Mouse (Mus musculus) MEL (cell line): ENCODE data around the gene Tle4. TPM values are rescaled to one million over a fixed set of nuclear protein-coding genes. Genes with fewer than 3 reads are reported as not detected.

Source experiments
- DNase-seq: peaks from one replicate; pipeline ENCODE4 v3.0.0; 2011; ENCODE audit warnings: low read depth, low spot score
- H3K27ac ChIP-seq: 2 replicates; pipeline ENCODE4 v1.5.1; 2012; ENCODE audit warnings: low read depth, mild to moderate bottlenecking, control low read depth, low read length, moderate library complexity; ENCODE audit not compliant: control insufficient read depth
- H3K27me3 ChIP-seq, 2 experiments: fragments of 150-350 bp in 1 of 2; sonication (generic) in 1 of 2; 2 replicates each; pipeline ENCODE4 v1.6.1; 2012; ENCODE audit warnings: low read length in 2 of 2, mild to moderate bottlenecking in 2 of 2, improper control_type of control experiment in 1 of 2, moderate library complexity in 1 of 2; ENCODE audit not compliant: insufficient read depth in 2 of 2, control insufficient read depth in 1 of 2
- H3K36me3 ChIP-seq, 2 experiments: 2 replicates each; pipeline ENCODE4 v1.6.1; 2012 to 2014; ENCODE audit warnings: low read length in 2 of 2, improper control_type of control experiment in 1 of 2, inconsistent platforms in 1 of 2, mild to moderate bottlenecking in 1 of 2; ENCODE audit not compliant: insufficient read depth in 2 of 2, control insufficient read depth in 1 of 2
- H3K4me1 ChIP-seq, 2 experiments: fragments of 150-350 bp in 1 of 2; sonication (generic) in 1 of 2; 2 replicates each; pipeline ENCODE4 v1.6.1; 2012; ENCODE audit warnings: low read length in 2 of 2, improper control_type of control experiment in 1 of 2, mild to moderate bottlenecking in 1 of 2; ENCODE audit not compliant: insufficient read depth in 2 of 2, control insufficient read depth in 1 of 2
- H3K4me3 ChIP-seq, 2 experiments: fragments of 150-350 bp in 1 of 2; sonication (generic) in 1 of 2; 2 replicates each; pipeline ENCODE4 v1.5.1; 2012; ENCODE audit warnings: low read depth in 2 of 2, low read length in 2 of 2, mild to moderate bottlenecking in 2 of 2, moderate library complexity in 2 of 2, control low read depth in 1 of 2, improper control_type of control experiment in 1 of 2; ENCODE audit not compliant: control insufficient read depth in 1 of 2, insufficient read depth in 1 of 2
- H3K79me2 ChIP-seq: 2 replicates; pipeline ENCODE4 v1.6.1; 2012; ENCODE audit warnings: mild to moderate bottlenecking, low read length, moderate library complexity; ENCODE audit not compliant: control insufficient read depth, poor library complexity, insufficient read depth
- H3K9ac ChIP-seq: 2 replicates; pipeline ENCODE4 v1.6.1; 2012; ENCODE audit warnings: low read depth, mild to moderate bottlenecking, control low read depth, low read length, moderate library complexity; ENCODE audit not compliant: control insufficient read depth, poor library complexity, severe bottlenecking
- H3K9me3 ChIP-seq: fragments of 150-350 bp; sonication (generic); replicated peaks from 2 replicates; pipeline ENCODE4 v1.6.1; 2012; ENCODE audit warnings: mild to moderate bottlenecking, low read length, improper control_type of control experiment, moderate library complexity; ENCODE audit not compliant: insufficient read depth
- CHD1 ChIP-seq: IDR thresholded peaks from 2 replicates; pipeline ENCODE4 v1.6.1; 2012; ENCODE audit warnings: low read depth, mild to moderate bottlenecking, inconsistent platforms, low read length, improper control_type of control experiment
- CHD2 ChIP-seq: IDR thresholded peaks from 2 replicates; pipeline ENCODE4 v1.6.1; 2011; ENCODE audit warnings: low read length, improper control_type of control experiment
- CTCF ChIP-seq, 3 experiments: IDR thresholded peaks in 2 of 3; conservative IDR thresholded peaks in 1 of 3; 2 replicates each; pipeline ENCODE4 v1.5.1; 2011 to 2012; ENCODE audit warnings: low read length in 3 of 3, low read depth in 2 of 3, mild to moderate bottlenecking in 2 of 3, improper control_type of control experiment in 1 of 3, inconsistent platforms in 1 of 3, mixed read lengths in 1 of 3, moderate library complexity in 1 of 3; ENCODE audit not compliant: control insufficient read depth in 1 of 3, insufficient read depth in 1 of 3, poor library complexity in 1 of 3, severe bottlenecking in 1 of 3
- EP300 ChIP-seq, 2 experiments: IDR thresholded peaks; 2 replicates each; pipeline ENCODE4 v1.6.1; 2011; ENCODE audit warnings: improper control_type of control experiment in 2 of 2, low read length in 2 of 2, low read depth in 1 of 2, mild to moderate bottlenecking in 1 of 2
- ETS1 ChIP-seq: IDR thresholded peaks from 2 replicates; pipeline ENCODE4 v1.6.1; 2012; ENCODE audit warnings: low read depth, mild to moderate bottlenecking, inconsistent platforms, low read length, improper control_type of control experiment, moderate library complexity
- GATA1 ChIP-seq: IDR thresholded peaks from 2 replicates; pipeline ENCODE4 v1.6.1; 2011; ENCODE audit warnings: low read depth, low read length, improper control_type of control experiment
- HCFC1 ChIP-seq: IDR thresholded peaks from 2 replicates; pipeline ENCODE4 v1.6.1; 2012; ENCODE audit warnings: low read depth, mild to moderate bottlenecking, inconsistent platforms, low read length, improper control_type of control experiment, moderate library complexity
- JUND ChIP-seq: IDR thresholded peaks from 2 replicates; pipeline ENCODE4 v1.6.1; 2011; ENCODE audit warnings: low read depth, mild to moderate bottlenecking, improper control_type of control experiment, low read length
- KAT2A ChIP-seq: conservative IDR thresholded peaks from 2 replicates; pipeline ENCODE4 v1.6.1; 2012; ENCODE audit warnings: low read depth, low read length, improper control_type of control experiment, inconsistent platforms
- MAX ChIP-seq: IDR thresholded peaks from 2 replicates; pipeline ENCODE4 v1.6.1; 2011; ENCODE audit warnings: low read length, improper control_type of control experiment
- MAZ ChIP-seq: IDR thresholded peaks from 2 replicates; pipeline ENCODE4 v1.6.1; 2012; ENCODE audit warnings: low read depth, mild to moderate bottlenecking, inconsistent platforms, low read length, improper control_type of control experiment
- NELFE ChIP-seq: IDR thresholded peaks from 2 replicates; pipeline ENCODE4 v1.6.1; 2011; ENCODE audit warnings: low read depth, low read length, improper control_type of control experiment
- NRF1 ChIP-seq: IDR thresholded peaks from 2 replicates; pipeline ENCODE4 v1.6.1; 2014; ENCODE audit warnings: low read depth, mild to moderate bottlenecking, inconsistent platforms, low read length, improper control_type of control experiment, moderate library complexity; ENCODE audit not compliant: poor library complexity, insufficient read depth, severe bottlenecking
- POLR2AphosphoS2 ChIP-seq: IDR thresholded peaks from 2 replicates; pipeline ENCODE4 v1.6.1; 2011; ENCODE audit warnings: low read length, improper control_type of control experiment
- POLR2AphosphoS5 ChIP-seq: IDR thresholded peaks from 2 replicates; pipeline ENCODE4 v1.6.1; 2012; ENCODE audit warnings: low read depth, borderline replicate concordance, mild to moderate bottlenecking, inconsistent platforms, low read length, moderate library complexity, mixed read lengths
- RAD21 ChIP-seq: IDR thresholded peaks from 2 replicates; pipeline ENCODE4 v1.6.1; 2011; ENCODE audit warnings: mild to moderate bottlenecking, low read depth, low read length, improper control_type of control experiment
- SIN3A ChIP-seq: IDR thresholded peaks from 2 replicates; pipeline ENCODE4 v1.6.1; 2012; ENCODE audit warnings: low read length, improper control_type of control experiment, inconsistent platforms
- TBP ChIP-seq: IDR thresholded peaks from 2 replicates; pipeline ENCODE4 v1.8.0; 2011; ENCODE audit warnings: low read depth, low read length, improper control_type of control experiment
- USF2 ChIP-seq, 2 experiments: IDR thresholded peaks; 2 replicates each; pipeline ENCODE4 v1.6.1; 2011 to 2012; ENCODE audit warnings: improper control_type of control experiment in 2 of 2, low read length in 2 of 2, borderline replicate concordance in 1 of 2, inconsistent platforms in 1 of 2, low read depth in 1 of 2, mild to moderate bottlenecking in 1 of 2; ENCODE audit not compliant: insufficient read depth in 1 of 2
- ZMIZ1 ChIP-seq: IDR thresholded peaks from 2 replicates; pipeline ENCODE4 v1.6.1; 2012; ENCODE audit warnings: low read depth, mild to moderate bottlenecking, inconsistent platforms, low read length, improper control_type of control experiment, moderate library complexity
- polyA plus RNA-seq, 2 experiments: library from polyadenylated mRNA; stranded (reverse) in 1 of 2; unstranded in 1 of 2; fragments of >175 nt in 1 of 2; fragments of >200 nt in 1 of 2; gene quantifications; 2 replicates each; pipeline versions ENCODE4 v1.2.1 to v1.2.4; 2012; ENCODE audit warnings: low replicate concordance in 2 of 2, low read depth in 1 of 2; ENCODE audit not compliant: insufficient read length in 2 of 2, insufficient read depth in 1 of 2, missing spikeins in 1 of 2
- total RNA-seq: library from RNA; depleted of rRNA; stranded (reverse); fragments of 300-350 nt; gene quantifications from 2 replicates; pipeline ENCODE4 v1.2.3, GENCODE M21; 2012

Gene Tle4
- total and polyA plus RNA-seq, 3 experiments = 6.0 to 42.5 (median 14.0) TPM

DNA sequence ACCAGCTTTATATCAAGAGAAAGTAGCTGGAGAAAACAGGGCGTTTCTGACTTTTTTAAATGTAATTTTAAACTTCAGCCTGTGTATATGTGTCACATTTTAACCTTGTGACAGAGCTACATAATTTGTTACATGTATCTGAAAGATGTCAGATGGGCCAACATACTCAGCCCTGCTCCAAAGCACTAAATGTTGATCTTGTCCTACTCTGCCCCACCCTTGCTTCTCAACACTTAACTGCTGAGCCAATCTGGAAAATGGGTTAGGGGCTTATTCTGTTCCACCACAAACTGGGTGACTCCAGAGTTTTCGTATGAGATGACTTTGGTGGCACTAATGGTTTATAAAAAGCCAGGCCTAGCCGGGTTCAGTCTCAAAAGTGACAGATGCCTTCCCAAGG is 2.5 kb upstream of the Tle4 start:
- H3K9me3 ChIP-seq = no peaks in the 10 kb centered on the region
- H3K9ac ChIP-seq = no peak overlapping the region
- H3K4me3 ChIP-seq = no peak overlapping the region
- no peak for TF ChIP-seq MAZ
- H3K4me1 ChIP-seq = peaks cover 0 to 10% of the 10 kb centered on the region in 2 experiments; a peak in 3 of 4 replicates
- no peak overlapping the region for H3K27ac ChIP-seq
- H3K79me2 ChIP-seq = peaks cover 20% of the 10 kb centered on the region
- H3K36me3 ChIP-seq = peaks cover 0 to 5% of the 10 kb centered on the region in 2 experiments; a peak in 2 of 4 replicates
- DNase-seq = no peak
- H3K27me3 ChIP-seq = peaks cover 0 to 1% of the 10 kb centered on the region in 2 experiments; a peak in 1 of 4 replicates

DNA sequence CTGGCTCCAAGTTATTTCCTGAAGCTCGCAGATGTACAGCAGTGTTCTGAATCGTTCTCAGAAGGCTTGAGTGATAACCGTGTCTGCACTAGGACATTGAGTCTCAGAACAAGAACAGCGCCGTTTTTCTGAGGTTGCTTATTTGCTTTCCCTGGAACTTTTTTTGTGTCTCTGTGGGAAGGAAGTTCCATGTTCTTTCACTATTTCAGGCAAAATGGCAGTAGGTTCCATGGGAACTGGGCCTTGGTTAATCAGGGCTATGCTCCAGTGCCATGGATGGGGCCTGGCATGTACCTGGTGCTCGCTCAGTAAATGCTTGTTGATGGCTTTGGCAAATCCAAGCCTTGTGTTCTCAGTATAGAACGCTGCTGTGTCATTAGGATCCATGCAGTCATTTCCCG is 2.0 kb upstream of the Tle4 start:
- no peak for TF ChIP-seq TBP
- no peak for TF ChIP-seq CTCF (IDR thresholded peaks at IDR 0.05 in 2 of 3, conservative IDR thresholded peaks at IDR 0.05 in 1 of 3; ENCODE audit: control insufficient read depth in 1 of 3, insufficient read depth in 1 of 3, low read depth in 2 of 3, low read length in 3 of 3, poor library complexity in 1 of 3, severe bottlenecking in 1 of 3)
- TF ChIP-seq GATA1 = no peak
- no peak for TF ChIP-seq NRF1
- no peak for TF ChIP-seq JUND
- TF ChIP-seq CHD2 = no peak
- no peak for TF ChIP-seq EP300 (IDR thresholded peaks at IDR 0.05; ENCODE audit: low read depth in 1 of 2, low read length in 2 of 2)
- TF ChIP-seq MAZ = no peak
- TF ChIP-seq RAD21 = no peak
- TF ChIP-seq ZMIZ1 = no peak
- TF ChIP-seq ETS1 = no peak
- no peak for TF ChIP-seq MAX
- no peak for TF ChIP-seq KAT2A
- Histone ChIP-seq H3K9ac (no peak overlapping the region), H3K27ac (no peak overlapping the region), H3K9me3 (no peaks in the 10 kb centered on the region), H3K36me3 (peaks cover 2 to 7% of the 10 kb centered on the region in 2 experiments), H3K4me1 (peaks cover 0 to 11% of the 10 kb centered on the region in 2 experiments; a peak in 3 of 4 replicates), H3K79me2 (peaks cover 21% of the 10 kb centered on the region), H3K4me3 (no peak overlapping the region), H3K27me3 (peaks cover 0 to 1% of the 10 kb centered on the region in 2 experiments; a peak in 1 of 4 replicates)
- no peak for DNase-seq

DNA sequence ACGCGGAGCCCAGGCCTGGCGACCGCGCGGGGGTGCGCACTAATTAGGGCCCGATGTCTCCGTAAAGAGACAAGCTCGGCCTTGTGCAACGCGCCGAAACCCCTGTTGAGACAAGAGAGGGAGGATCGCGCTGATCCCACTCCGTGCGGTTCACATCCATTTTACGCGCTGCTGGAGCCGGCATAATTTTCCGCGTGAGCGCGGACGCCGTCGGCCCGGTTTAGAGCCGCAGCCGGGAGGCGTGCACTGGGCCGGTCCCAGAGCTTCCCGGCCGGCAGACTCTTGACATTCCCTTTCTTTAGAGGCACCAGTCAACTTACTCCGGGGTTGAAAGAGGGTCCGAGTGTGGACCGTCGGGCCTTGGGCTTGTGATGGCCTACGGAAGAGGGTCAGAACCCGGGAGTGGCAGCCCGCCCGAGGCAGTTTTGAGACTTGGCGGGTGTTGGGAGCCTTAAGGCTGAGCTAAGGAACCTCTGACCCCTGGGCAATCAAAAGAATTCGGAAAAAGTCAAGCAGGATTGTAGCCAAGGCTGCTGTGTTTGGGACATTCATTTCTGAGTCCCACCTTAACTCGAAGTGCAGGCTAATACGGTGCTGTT is 938 bp upstream of the Tle4 start:
- no peak for DNase-seq

More for the DNA sequence above, 938 bp upstream of the Tle4 start:
- Histone ChIP-seq H3K27me3 (0 out of 4 replicates have a peak, but pooled peaks cover 0 to 1% of the 10 kb centered on the region in 2 experiments), H3K9me3 (no peaks in the 10 kb centered on the region), H3K4me3 (peak overlapping the region; percentile 77 to 96), H3K36me3 (peaks cover 2 to 13% of the 10 kb centered on the region in 2 experiments), H3K27ac (peak overlapping the region; percentile 69), H3K9ac (peak overlapping the region; percentile 90), H3K4me1 (peaks cover 0 to 11% of the 10 kb centered on the region in 2 experiments; a peak in 3 of 4 replicates), H3K79me2 (peaks cover 21% of the 10 kb centered on the region)
- TF ChIP-seq CHD2 (no peak), MAX (no peak), CTCF (IDR thresholded peaks at IDR 0.05 in 2 of 3, conservative IDR thresholded peaks at IDR 0.05 in 1 of 3; ENCODE audit: control insufficient read depth in 1 of 3, insufficient read depth in 1 of 3, low read depth in 2 of 3, low read length in 3 of 3, poor library complexity in 1 of 3, severe bottlenecking in 1 of 3) (no peak), USF2 (IDR thresholded peaks at IDR 0.05; ENCODE audit: borderline replicate concordance in 1 of 2, insufficient read depth in 1 of 2, low read depth in 1 of 2, low read length in 2 of 2) (no peak), POLR2AphosphoS2 (no peak), POLR2AphosphoS5 (no peak), NELFE (no peak), HCFC1 (no peak), SIN3A (no peak), MAZ (no peak), CHD1 (no peak)
